Mouse (Mus musculus) C2C12 (cell line): ENCODE results near the gene Ccr9. TPM values are rescaled to one million over a fixed set of nuclear protein-coding genes. Genes with fewer than 3 reads are reported as not detected.

ENCODE experiments used
- H3K27me3 ChIP-seq: one replicate; pipeline ENCODE4 v1.6.1; 2011; ENCODE audit not compliant: control insufficient read depth, insufficient read depth, insufficient read length
- H3K36me3 ChIP-seq: one replicate; pipeline ENCODE4 v1.6.1; 2011; ENCODE audit not compliant: control insufficient read depth, insufficient read depth
- H3K4me3 ChIP-seq: one replicate; pipeline ENCODE4 v1.5.1; 2011; ENCODE audit warnings: mild to moderate bottlenecking, control low read depth; ENCODE audit not compliant: poor library complexity, insufficient read depth, severe bottlenecking
- H3K79me2 ChIP-seq: one replicate; pipeline ENCODE4 v1.6.1; 2011; ENCODE audit not compliant: control insufficient read depth, insufficient read depth
- H3K79me3 ChIP-seq: one replicate; pipeline ENCODE4 v1.6.1; 2011; ENCODE audit warnings: low read depth, control low read depth
- H3ac ChIP-seq: one replicate; pipeline ENCODE3; 2011; ENCODE audit warnings: low read depth; ENCODE audit not compliant: control insufficient read depth, insufficient read length
- CEBPB ChIP-seq: IDR thresholded peaks from one replicate; pipeline ENCODE4 v1.6.1; 2011; ENCODE audit warnings: low read depth, mild to moderate bottlenecking, control low read depth, moderate library complexity
- CTCF ChIP-seq: IDR thresholded peaks from one replicate; pipeline ENCODE4 v1.5.1; 2011; ENCODE audit not compliant: control insufficient read depth, insufficient read depth, insufficient read length
- FOSL1 ChIP-seq: IDR thresholded peaks from one replicate; pipeline ENCODE4 v1.8.0; 2011; ENCODE audit warnings: mild to moderate bottlenecking, low read length; ENCODE audit not compliant: poor library complexity, insufficient read depth, severe bottlenecking
- MAX ChIP-seq: IDR thresholded peaks from one replicate; pipeline ENCODE4 v1.6.1; 2011; ENCODE audit warnings: mild to moderate bottlenecking, control low read depth
- MYOD1 ChIP-seq: IDR thresholded peaks from one replicate; pipeline ENCODE4 v1.6.1; 2011; ENCODE audit warnings: low read depth; ENCODE audit not compliant: control insufficient read depth, insufficient read length
- MYOG ChIP-seq: IDR thresholded peaks from one replicate; pipeline ENCODE4 v1.6.1; 2011; ENCODE audit not compliant: control insufficient read depth, insufficient read length; ENCODE audit errors: extremely low read depth
- USF1 ChIP-seq: IDR thresholded peaks from one replicate; pipeline ENCODE4 v1.6.1; 2011; ENCODE audit warnings: low read depth, mild to moderate bottlenecking, control low read depth, moderate library complexity
- polyA plus RNA-seq: library from polyadenylated mRNA; unstranded; fragments of >200 nt; fragmentation: generic; extraction: Trizol; gene quantifications from one replicate; pipeline ENCODE4 v1.2.1, GENCODE M21; 2012; ENCODE audit warnings: missing spikeins

The Ccr9 gene
- polyA plus RNA-seq, 1 experiment, result 0.01 TPM

GRCm38 (mm10) chr9:123701822-123702221 is 23.6 kb downstream of the Ccr9 start:
- no peak overlapping the region for H3K4me3 ChIP-seq
- H3K79me2 ChIP-seq, result no peaks in the 10 kb centered on the region
- H3K79me3 ChIP-seq, result no peaks in the 10 kb centered on the region
- H3K27me3 ChIP-seq, result no peaks in the 10 kb centered on the region
- TF ChIP-seq CEBPB, result no peak
- no peak for TF ChIP-seq USF1
- TF ChIP-seq FOSL1, result no peak
- no peak for TF ChIP-seq MAX
- TF ChIP-seq CTCF, result no peak
- no peak for TF ChIP-seq MYOG
- TF ChIP-seq MYOD1, result no peak
- H3ac ChIP-seq, result no peak overlapping the region
- peaks cover 4% of the 10 kb centered on the region for H3K36me3 ChIP-seq

GRCm38 (mm10) chr9:123709226-123709625 is 31.0 kb downstream of the Ccr9 start:
- no peak overlapping the region for H3ac ChIP-seq
- no peaks in the 10 kb centered on the region for H3K79me2 ChIP-seq
- H3K4me3 ChIP-seq, result no peak overlapping the region
- TF ChIP-seq MYOG (no peak), MYOD1 (no peak), FOSL1 (no peak), CEBPB (no peak), CTCF (no peak), USF1 (no peak), MAX (no peak)
- H3K27me3 ChIP-seq, result no peaks in the 10 kb centered on the region
- H3K36me3 ChIP-seq, result peaks cover 19% of the 10 kb centered on the region
- no peaks in the 10 kb centered on the region for H3K79me3 ChIP-seq

GRCm38 (mm10) chr9:123713111-123713510 is 34.9 kb downstream of the Ccr9 start:
- H3K4me3 ChIP-seq, result no peak overlapping the region
- H3K79me2 ChIP-seq, result peaks cover 6% of the 10 kb centered on the region
- H3ac ChIP-seq, result no peak overlapping the region
- H3K36me3 ChIP-seq, result peaks cover 15% of the 10 kb centered on the region
- TF ChIP-seq FOSL1 (no peak), MYOG (no peak), USF1 (no peak), CTCF (no peak), MAX (no peak), MYOD1 (no peak), CEBPB (no peak)
- H3K79me3 ChIP-seq, result no peaks in the 10 kb centered on the region
- no peaks in the 10 kb centered on the region for H3K27me3 ChIP-seq

- no peak for TF ChIP-seq MAX
- no peak for TF ChIP-seq CTCF
- no peak for TF ChIP-seq MYOD1
- TF ChIP-seq MYOG, result no peak
- TF ChIP-seq FOSL1, result no peak
- no peak for TF ChIP-seq USF1
- no peak for TF ChIP-seq CEBPB
- Histone ChIP-seq H3K4me3 (no peak overlapping the region), H3K79me2 (peaks cover 6% of the 10 kb centered on the region), H3K79me3 (no peaks in the 10 kb centered on the region), H3K27me3 (peaks cover 5% of the 10 kb centered on the region), H3ac (no peak overlapping the region), H3K36me3 (peaks cover 6% of the 10 kb centered on the region)
These were observed 38.1 kb downstream of the Ccr9 start for GRCm38 (mm10) chr9:123716301-123716700.

- TF ChIP-seq FOSL1 (no peak), CEBPB (peak; percentile 98), MYOD1 (no peak), MYOG (no peak), USF1 (peak; percentile 99), CTCF (no peak), MAX (peak; percentile 85)
- peak within 1 kb of the TSS; percentile 57 for H3K4me3 ChIP-seq
- no peaks in the 10 kb centered on the region for H3K79me3 ChIP-seq
- H3ac ChIP-seq, result peak within 1 kb of the TSS; percentile 89
- H3K79me2 ChIP-seq, result peaks cover 6% of the 10 kb centered on the region
- no peaks in the 10 kb centered on the region for H3K36me3 ChIP-seq
- H3K27me3 ChIP-seq, result peaks cover 5% of the 10 kb centered on the region
These were observed 39.2 kb downstream of the Ccr9 start, which contains the start of gene Lztfl1 for GRCm38 (mm10) chr9:123717186-123718008. TSS of gene Lztfl1 (minus strand) at chr9:123717697.
